Mouse (Mus musculus): ENCODE data around the gene Mcmbp. TPM values are rescaled to one million over a fixed set of nuclear protein-coding genes. Genes with fewer than 3 reads are reported as not detected.

The Mcmbp gene
- polyA plus RNA-seq, 1 experiment, result 0.83 TPM

DNA sequence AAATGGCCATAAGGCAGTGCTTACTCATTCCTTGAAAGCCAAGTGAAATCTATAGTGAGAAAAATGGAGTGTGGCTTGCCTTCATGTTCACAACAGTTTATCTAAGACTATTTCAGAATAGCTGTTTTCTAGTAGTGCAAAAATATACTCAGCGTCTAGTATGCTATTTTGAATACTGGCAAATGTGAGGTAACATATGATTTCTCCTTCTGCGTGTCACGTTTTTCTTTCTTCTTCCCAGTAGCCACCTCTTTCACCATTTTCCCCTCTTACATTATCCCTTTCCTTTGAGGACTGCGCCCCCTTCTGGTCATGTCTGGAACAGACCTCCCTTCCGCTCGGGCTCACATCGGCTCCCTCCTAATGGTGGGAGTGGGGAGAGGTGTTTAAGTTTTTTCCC, 50.2 kb downstream of the Mcmbp start:
- Histone ChIP-seq H3K4me3 (replicated peaks) (no peak overlapping the region), H3K9me3 (ENCODE audit: control insufficient read depth, low read length) (no peaks in the 10 kb centered on the region), H3K4me1 (ENCODE audit: control insufficient read depth) (peaks cover 21% of the 10 kb centered on the region), H3K27me3 (ENCODE audit: control insufficient read depth) (peaks cover 6% of the 10 kb centered on the region; the same call in 1 of the 2 replicates), H3K36me3 (ENCODE audit: control insufficient read depth) (peaks cover 38% of the 10 kb centered on the region)
- TF ChIP-seq TAL1 (IDR thresholded peaks at IDR 0.05; ENCODE audit: low read length) (no peak), GATA1 (IDR thresholded peaks at IDR 0.05; ENCODE audit: low read length) (no peak)

DNA sequence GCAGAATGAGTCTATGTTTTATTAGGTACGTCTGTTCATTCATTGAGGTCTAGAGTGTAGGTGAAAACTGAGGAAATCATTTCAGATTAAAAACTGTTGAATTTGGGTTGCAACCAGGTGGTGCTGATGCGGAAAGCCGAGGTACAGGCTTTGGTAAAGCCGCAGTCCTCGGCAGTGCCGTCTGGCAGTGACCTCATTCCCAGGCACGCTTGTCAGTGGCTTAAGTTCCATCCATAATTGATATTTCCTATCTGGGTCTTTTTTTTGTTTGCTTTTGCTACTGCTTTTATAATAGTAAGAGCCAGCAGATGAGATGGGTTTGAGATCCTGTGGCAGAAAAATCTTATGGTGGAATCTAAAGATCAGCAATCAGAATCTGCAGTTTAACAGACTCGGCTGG, 50.9 kb downstream of the Mcmbp start:
- peaks cover 34% of the 10 kb centered on the region for H3K36me3 ChIP-seq (ENCODE audit: control insufficient read depth)
- TF ChIP-seq GATA1 (IDR thresholded peaks at IDR 0.05; ENCODE audit: low read length), result no peak
- peaks cover 6% of the 10 kb centered on the region; the same call in 1 of the 2 replicates for H3K27me3 ChIP-seq (ENCODE audit: control insufficient read depth)
- no peaks in the 10 kb centered on the region for H3K9me3 ChIP-seq (ENCODE audit: control insufficient read depth, low read length)
- H3K4me1 ChIP-seq (ENCODE audit: control insufficient read depth), result peaks cover 14% of the 10 kb centered on the region
- no peak overlapping the region for H3K4me3 ChIP-seq (replicated peaks)

DNA sequence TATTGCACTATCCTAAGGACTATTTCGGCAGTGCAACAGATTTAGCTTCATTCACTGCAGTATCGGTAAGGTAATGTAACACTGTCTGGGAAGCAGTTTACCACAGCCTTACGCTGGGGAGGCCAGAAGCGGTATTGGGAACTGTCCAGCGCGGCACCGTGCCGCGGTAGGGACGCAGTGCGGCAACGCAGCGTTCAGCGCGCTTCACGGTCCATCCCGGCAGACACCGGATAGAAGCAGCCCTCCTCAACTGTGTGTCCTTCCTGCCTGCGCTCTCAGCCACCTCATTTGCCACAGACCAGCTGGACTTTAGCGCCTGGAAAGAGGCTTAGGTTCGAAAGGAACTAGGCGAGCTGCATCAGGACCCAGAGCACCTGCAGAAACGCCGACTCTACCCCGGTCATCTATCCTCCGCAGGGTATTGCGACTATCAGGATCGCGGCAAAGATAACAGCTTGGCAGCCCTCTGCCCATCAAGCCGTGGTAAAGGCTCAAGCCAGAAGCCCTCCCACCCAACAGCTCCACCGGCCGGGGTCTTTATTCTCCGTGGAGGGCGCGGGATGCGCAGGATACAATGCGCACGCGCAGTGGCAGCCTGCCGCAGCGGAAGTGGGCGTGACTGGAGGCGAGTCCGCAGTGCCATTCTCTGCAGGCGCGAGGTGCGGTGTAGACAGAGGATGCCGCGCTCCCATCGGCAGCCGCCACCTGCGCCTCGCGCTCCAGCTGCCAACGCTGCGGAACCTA, 52.3 kb downstream of the Mcmbp start:
- no peaks in the 10 kb centered on the region for H3K9me3 ChIP-seq (ENCODE audit: control insufficient read depth, low read length)
- peaks cover 6% of the 10 kb centered on the region; the same call in 1 of the 2 replicates for H3K27me3 ChIP-seq (ENCODE audit: control insufficient read depth)
- peaks cover 29% of the 10 kb centered on the region for H3K36me3 ChIP-seq (ENCODE audit: control insufficient read depth)
- TF ChIP-seq GATA1 (IDR thresholded peaks at IDR 0.05; ENCODE audit: low read length) (no peak), TAL1 (IDR thresholded peaks at IDR 0.05; ENCODE audit: low read length) (no peak)
- peaks cover 14% of the 10 kb centered on the region for H3K4me1 ChIP-seq (ENCODE audit: control insufficient read depth)
- H3K4me3 ChIP-seq (replicated peaks), result peak overlapping the region; percentile 71

DNA sequence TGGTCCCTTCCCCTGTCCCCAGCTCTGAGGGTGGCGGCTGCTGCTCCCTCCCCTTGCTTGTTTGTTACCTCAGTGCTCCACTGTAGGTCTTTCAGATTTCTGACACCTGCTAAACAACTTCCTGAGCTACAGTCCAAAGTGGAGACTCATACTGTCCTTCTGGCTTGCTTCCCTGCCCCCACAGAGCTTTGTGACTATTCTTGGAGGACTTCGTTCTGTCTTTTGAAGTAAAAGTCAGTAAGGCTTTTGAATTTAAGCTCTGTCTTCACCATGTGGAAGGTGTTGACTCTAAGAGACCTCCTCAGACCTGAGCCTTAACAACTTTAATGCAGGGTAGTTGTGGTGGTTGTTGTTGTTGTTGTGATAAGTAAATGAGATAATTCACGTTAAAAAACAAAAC, 61.7 kb downstream of the Mcmbp start:
- Histone ChIP-seq H3K4me1 (ENCODE audit: control insufficient read depth) (peaks cover 5% of the 10 kb centered on the region), H3K9me3 (ENCODE audit: control insufficient read depth, low read length) (peaks cover 3% of the 10 kb centered on the region; the same call in 1 of the 2 replicates), H3K36me3 (ENCODE audit: control insufficient read depth) (peaks cover 23% of the 10 kb centered on the region), H3K27me3 (ENCODE audit: control insufficient read depth) (no peaks in the 10 kb centered on the region), H3K4me3 (replicated peaks) (no peak overlapping the region)
- no peak for TF ChIP-seq TAL1 (IDR thresholded peaks at IDR 0.05; ENCODE audit: low read length)

DNA sequence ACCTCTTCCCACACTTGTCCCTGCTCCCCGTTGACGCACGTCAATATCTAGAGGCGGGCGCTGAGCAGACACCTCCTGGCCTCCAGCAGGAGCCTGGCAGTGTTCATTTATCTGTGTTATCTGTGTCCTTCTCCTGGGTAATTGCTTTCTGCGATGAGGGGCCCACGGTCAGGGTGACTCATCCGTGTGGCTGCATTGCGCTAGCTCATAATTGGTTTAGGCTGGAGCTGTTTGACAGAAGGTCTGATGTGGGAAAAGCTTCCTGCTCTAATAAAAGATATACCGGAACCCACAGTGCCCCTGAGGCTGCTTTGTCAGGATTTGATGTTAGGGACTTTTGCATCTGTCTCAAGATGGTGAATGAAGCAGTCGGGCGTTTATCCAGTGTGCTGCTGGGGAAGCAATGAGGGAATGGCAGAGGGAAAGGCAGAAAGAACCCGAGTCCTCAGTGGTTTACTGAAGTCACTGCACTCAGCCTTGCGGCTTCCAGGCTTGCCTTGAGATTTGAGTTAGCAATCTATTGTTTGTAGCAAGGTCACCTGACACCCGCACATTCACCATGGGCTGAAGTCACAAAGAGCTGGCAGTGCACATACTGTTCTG, 67.8 kb downstream of the Mcmbp start:
- Histone ChIP-seq H3K4me3 (replicated peaks) (peak overlapping the region; percentile 54), H3K4me1 (ENCODE audit: control insufficient read depth) (peaks cover 50% of the 10 kb centered on the region), H3K36me3 (ENCODE audit: control insufficient read depth) (peaks cover 28% of the 10 kb centered on the region), H3K9me3 (ENCODE audit: control insufficient read depth, low read length) (peaks cover 3% of the 10 kb centered on the region; the same call in 1 of the 2 replicates), H3K27me3 (ENCODE audit: control insufficient read depth) (no peaks in the 10 kb centered on the region)
- peak; percentile 71 for TF ChIP-seq GATA1 (IDR thresholded peaks at IDR 0.05; ENCODE audit: low read length)
- peak; percentile 52 for TF ChIP-seq TAL1 (IDR thresholded peaks at IDR 0.05; ENCODE audit: low read length)

DNA sequence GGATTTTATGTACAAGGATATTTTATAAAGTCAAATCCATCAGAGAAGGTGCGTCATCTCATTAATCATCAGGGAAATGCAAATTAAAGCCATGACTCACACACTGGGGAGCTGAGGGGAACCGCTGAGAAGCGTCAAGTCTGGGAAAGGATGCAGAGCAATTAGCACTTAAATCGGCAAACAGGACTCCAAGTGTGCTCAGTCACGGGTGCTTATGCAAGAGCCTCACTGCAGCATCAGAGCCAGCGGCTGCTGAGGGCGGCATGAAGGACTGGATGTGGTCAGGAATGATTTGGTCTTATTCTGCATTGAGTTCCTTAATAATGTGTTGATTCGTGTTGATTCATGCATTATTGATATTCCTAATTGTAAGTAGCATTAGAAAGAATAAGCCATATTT, 68.3 kb downstream of the Mcmbp start:
- Histone ChIP-seq H3K36me3 (ENCODE audit: control insufficient read depth) (peaks cover 26% of the 10 kb centered on the region), H3K9me3 (ENCODE audit: control insufficient read depth, low read length) (peaks cover 3% of the 10 kb centered on the region; the same call in 1 of the 2 replicates), H3K4me1 (ENCODE audit: control insufficient read depth) (peaks cover 56% of the 10 kb centered on the region), H3K27me3 (ENCODE audit: control insufficient read depth) (no peaks in the 10 kb centered on the region), H3K4me3 (replicated peaks) (peak overlapping the region; percentile 54)
- no peak for TF ChIP-seq TAL1 (IDR thresholded peaks at IDR 0.05; ENCODE audit: low read length)
- TF ChIP-seq GATA1 (IDR thresholded peaks at IDR 0.05; ENCODE audit: low read length), result no peak

DNA sequence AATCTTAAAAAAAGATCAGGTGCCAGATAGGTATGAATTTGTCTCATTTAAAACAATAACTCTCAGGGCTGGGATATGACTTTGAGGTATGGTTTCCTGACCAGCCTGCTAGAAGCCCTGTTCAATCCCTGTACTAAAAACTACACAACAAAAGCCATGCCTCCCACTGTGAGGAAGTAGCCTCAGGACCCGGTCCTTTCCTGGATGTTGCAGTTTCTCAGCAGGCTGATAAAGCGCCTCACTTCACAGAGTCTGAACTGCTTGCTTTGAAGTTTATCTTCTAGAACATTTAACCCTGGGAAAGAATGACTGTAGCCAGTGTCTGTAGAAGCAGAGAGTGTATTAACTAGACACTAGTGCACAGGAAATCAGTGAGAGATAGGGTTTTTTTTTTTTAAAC, 71.5 kb downstream of the Mcmbp start:
- Histone ChIP-seq H3K9me3 (ENCODE audit: control insufficient read depth, low read length) (peaks cover 2% of the 10 kb centered on the region; the same call in 1 of the 2 replicates), H3K4me3 (replicated peaks) (no peak overlapping the region), H3K4me1 (ENCODE audit: control insufficient read depth) (peaks cover 78% of the 10 kb centered on the region), H3K27me3 (ENCODE audit: control insufficient read depth) (no peaks in the 10 kb centered on the region), H3K36me3 (ENCODE audit: control insufficient read depth) (peaks cover 28% of the 10 kb centered on the region)
- TF ChIP-seq GATA1 (IDR thresholded peaks at IDR 0.05; ENCODE audit: low read length), result no peak
- no peak for TF ChIP-seq TAL1 (IDR thresholded peaks at IDR 0.05; ENCODE audit: low read length)

DNA sequence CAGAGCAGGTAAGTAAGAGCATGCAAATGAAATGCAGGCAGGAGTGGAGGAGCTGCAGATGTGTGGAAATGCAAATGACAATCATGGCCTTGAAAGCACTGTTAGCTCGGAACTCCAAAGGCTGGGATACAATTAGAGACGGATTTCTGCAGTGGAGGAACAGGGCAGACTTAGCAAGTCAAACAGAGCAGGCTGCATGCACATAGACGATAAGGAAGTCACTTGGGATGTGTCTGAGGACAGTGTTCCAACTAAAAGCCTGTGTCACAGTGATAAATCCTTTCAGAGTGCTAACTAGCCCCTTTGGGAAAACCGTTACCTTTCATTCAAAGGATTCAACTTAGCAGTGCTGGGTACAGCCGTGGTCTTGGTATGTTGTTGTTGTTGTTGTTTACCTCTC, 72.5 kb downstream of the Mcmbp start:
- Histone ChIP-seq H3K36me3 (ENCODE audit: control insufficient read depth) (peaks cover 28% of the 10 kb centered on the region), H3K4me3 (replicated peaks) (no peak overlapping the region), H3K4me1 (ENCODE audit: control insufficient read depth) (peaks cover 68% of the 10 kb centered on the region), H3K9me3 (ENCODE audit: control insufficient read depth, low read length) (peaks cover 2% of the 10 kb centered on the region; the same call in 1 of the 2 replicates), H3K27me3 (ENCODE audit: control insufficient read depth) (no peaks in the 10 kb centered on the region)
- no peak for TF ChIP-seq GATA1 (IDR thresholded peaks at IDR 0.05; ENCODE audit: low read length)
- TF ChIP-seq TAL1 (IDR thresholded peaks at IDR 0.05; ENCODE audit: low read length), result peak; percentile 62

DNA sequence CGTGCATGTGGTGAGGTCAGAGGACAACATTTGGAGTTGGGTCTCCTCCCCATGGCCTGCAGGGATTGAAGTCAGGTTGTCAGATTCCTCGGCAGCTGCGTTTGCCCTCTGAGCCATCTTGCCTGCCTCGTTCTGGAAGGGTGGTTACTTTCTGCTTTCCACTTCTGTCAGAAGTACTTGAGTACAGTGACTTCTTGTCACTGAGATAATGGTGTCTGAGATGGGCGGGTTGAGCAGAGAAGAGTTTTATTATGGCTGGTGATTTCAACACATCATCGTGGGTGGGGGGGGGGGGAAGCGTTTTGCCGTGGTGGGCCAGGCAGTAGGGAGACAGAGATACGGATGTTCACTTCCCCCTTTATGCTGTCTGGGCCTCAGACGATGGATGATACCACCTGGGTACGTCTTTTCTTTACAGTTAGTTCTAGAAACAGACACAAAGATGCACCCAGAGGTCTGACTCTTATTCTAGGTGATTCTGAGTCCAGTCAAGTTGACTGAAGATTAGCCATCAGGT, 75.4 kb downstream of the Mcmbp start:
- peaks cover 47% of the 10 kb centered on the region for H3K4me1 ChIP-seq (ENCODE audit: control insufficient read depth)
- H3K9me3 ChIP-seq (ENCODE audit: control insufficient read depth, low read length), result peaks cover 2% of the 10 kb centered on the region; the same call in 1 of the 2 replicates
- no peak overlapping the region for H3K4me3 ChIP-seq (replicated peaks)
- no peak for TF ChIP-seq TAL1 (IDR thresholded peaks at IDR 0.05; ENCODE audit: low read length)
- no peak for TF ChIP-seq GATA1 (IDR thresholded peaks at IDR 0.05; ENCODE audit: low read length)
- no peaks in the 10 kb centered on the region for H3K27me3 ChIP-seq (ENCODE audit: control insufficient read depth)
- peaks cover 27% of the 10 kb centered on the region for H3K36me3 ChIP-seq (ENCODE audit: control insufficient read depth)

Data from erythroblast, embryonic 14.5 days (primary cell).